ENCODE assay signal across 8 mouse cellular contexts in the genomic region with DNA sequence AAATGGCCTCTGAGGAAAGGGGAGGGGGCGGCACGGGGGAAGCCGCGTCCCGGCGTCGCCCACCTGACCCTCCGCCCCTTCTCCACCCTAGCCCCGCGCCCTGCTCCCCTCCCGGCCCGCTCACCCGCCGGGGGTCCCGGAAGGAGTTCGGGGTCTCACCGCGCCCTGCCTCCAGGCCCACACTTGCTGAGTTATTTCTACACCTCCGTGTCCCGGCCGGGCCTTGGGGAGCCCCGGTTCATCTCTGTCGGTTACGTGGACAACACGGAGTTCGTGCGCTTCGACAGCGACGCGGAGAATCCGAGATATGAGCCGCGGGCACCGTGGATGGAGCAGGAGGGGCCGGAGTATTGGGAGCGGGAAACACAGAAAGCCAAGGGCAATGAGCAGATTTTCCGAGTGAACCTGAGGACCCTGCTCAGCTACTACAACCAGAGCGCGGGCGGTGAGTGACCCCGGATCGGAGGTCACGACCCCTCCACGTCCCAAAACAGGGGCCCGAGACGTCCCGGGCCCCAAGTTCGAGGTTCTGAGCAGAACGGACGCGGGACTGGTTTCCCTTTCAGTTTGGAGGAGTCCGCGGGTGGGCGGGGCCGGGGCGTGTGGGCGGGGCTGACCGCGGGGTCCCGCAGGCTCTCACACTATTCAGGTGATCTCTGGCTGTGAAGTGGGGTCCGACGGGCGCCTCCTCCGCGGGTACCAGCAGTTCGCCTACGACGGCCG. TPM values are rescaled to one million over a fixed set of nuclear protein-coding genes. Genes with fewer than 3 reads are reported as not detected.
A peak's percentile ranks its signal among the peaks of the same experiment; 100 is the strongest.
DNase-seq lines count a peak whose midpoint lies in the region; ATAC-seq and TF ChIP-seq lines count a peak whose summit lies in the region.

No protein-coding gene starts in this region.

- peak overlapping the region; percentile 85 for H3K9ac ChIP-seq in intestine, postnatal 0 days (ENCODE audit: low read depth, low read length)
- H3K9ac ChIP-seq in neural tube, embryonic 13.5 days: peak overlapping the region; percentile 63

- TF ChIP-seq CTCF in cerebellum, adult 2 months (IDR thresholded peaks at IDR 0.05; ENCODE audit: borderline replicate concordance, insufficient read depth, low read depth, low read length): no peak
- no peak for TF ChIP-seq CTCF in intestine, postnatal 0 days (IDR thresholded peaks at IDR 0.05; ENCODE audit: low read depth)
- TF ChIP-seq CTCF in lung, adult 2 months (IDR thresholded peaks at IDR 0.05; ENCODE audit: insufficient read depth, low read length): no peak

- peak overlapping the region; percentile 52 for H3K4me3 ChIP-seq in cerebellum, adult 2 months (replicated peaks; ENCODE audit: insufficient read depth, low read depth, low read length)
- H3K4me3 ChIP-seq in brown adipose tissue, adult 24 weeks (ENCODE audit: insufficient read depth, low read depth, low read length): peak overlapping the region; percentile 99
- peak overlapping the region; percentile 88 for H3K4me3 ChIP-seq in intestine, postnatal 0 days (ENCODE audit: low read depth, low read length)
- H3K4me3 ChIP-seq in lung, adult 2 months (replicated peaks; ENCODE audit: extremely low read depth, low read depth, low read length): peak overlapping the region; percentile 87
- peak overlapping the region; percentile 51 for H3K4me3 ChIP-seq in neural tube, embryonic 13.5 days

- DNase-seq in cerebellum, adult 2 months: no peak
- DNase-seq in cerebellum, adult 9-10 months: no peak
- DNase-seq in gastrocnemius, postnatal 25 days: peak; percentile 21
- peak; percentile 68 for DNase-seq in lung, adult 2 months
- peak; percentile 60 to 61 for DNase-seq in thymus, postnatal 36 days

- 2% methylated on average over 70 of the region's 70 CpGs for WGBS in cerebellum, adult 2 months
- 1% methylated on average over 70 of the region's 70 CpGs for WGBS in intestine, postnatal 0 days
- 2% methylated on average over 70 of the region's 70 CpGs for WGBS in lung, adult 2 months
- under 1% methylated on average over 68 of the region's 70 CpGs for WGBS in neural tube, embryonic 13.5 days

- peak overlapping the region; percentile 99 for H3K4me2 ChIP-seq in intestine, postnatal 0 days (replicated peaks; ENCODE audit: low read depth)
- peak overlapping the region; percentile 90 for H3K4me2 ChIP-seq in neural tube, embryonic 13.5 days

- H3K4me1 ChIP-seq in cerebellum, adult 2 months (ENCODE audit: control insufficient read depth, insufficient read depth, low read length): no peaks in the 10 kb centered on the region
- H3K4me1 ChIP-seq in brown adipose tissue, adult 24 weeks (ENCODE audit: control insufficient read depth, insufficient read depth, insufficient read length, low read length): no peaks in the 10 kb centered on the region
- 0 out of 2 replicates have a peak, but pooled peaks cover 4% of the 10 kb centered on the region for H3K4me1 ChIP-seq in intestine, postnatal 0 days (replicated peaks; ENCODE audit: control insufficient read depth, insufficient read depth, low read length)
- H3K4me1 ChIP-seq in lung, adult 2 months (ENCODE audit: control insufficient read depth, insufficient read depth, low read length): 0 out of 2 replicates have a peak, but pooled peaks cover 2% of the 10 kb centered on the region
- H3K4me1 ChIP-seq in neural tube, embryonic 13.5 days (replicated peaks): peaks cover 10% of the 10 kb centered on the region

- H3K27me3 ChIP-seq in cerebellum, adult 2 months (ENCODE audit: control insufficient read depth, insufficient read depth, low read length): no peaks in the 10 kb centered on the region; the same call in 1 of the 2 replicates
- H3K27me3 ChIP-seq in intestine, postnatal 0 days (replicated peaks; ENCODE audit: control insufficient read depth, insufficient read depth, low read length): no peaks in the 10 kb centered on the region
- H3K27me3 ChIP-seq in neural tube, embryonic 13.5 days: peaks cover 6% of the 10 kb centered on the region

- TF ChIP-seq POLR2A in cerebellum, adult 2 months (IDR thresholded peaks at IDR 0.05; ENCODE audit: borderline replicate concordance, insufficient read depth, low read length): no peak
- TF ChIP-seq POLR2A in lung, adult 2 months (IDR thresholded peaks at IDR 0.05; ENCODE audit: borderline replicate concordance, extremely low read depth, low read depth, low read length): peak; percentile 26; the same call in 1 of the 2 replicates

- H3K27ac ChIP-seq in cerebellum, adult 2 months (ENCODE audit: insufficient read depth, low read length): no peak overlapping the region
- peak overlapping the region; percentile 69 for H3K27ac ChIP-seq in brown adipose tissue, adult 24 weeks (replicated peaks; ENCODE audit: low read depth, low read length)
- H3K27ac ChIP-seq in intestine, postnatal 0 days (ENCODE audit: low read depth, low read length): peak overlapping the region; percentile 80
- no peak overlapping the region for H3K27ac ChIP-seq in neural tube, embryonic 13.5 days (replicated peaks)

- ATAC-seq in intestine, postnatal 0 days: peak; percentile 63
- peak; percentile 72 for ATAC-seq in neural tube, embryonic 13.5 days (ENCODE audit: low read depth)

- no peaks in the 10 kb centered on the region for H3K9me3 ChIP-seq in intestine, postnatal 0 days (ENCODE audit: control insufficient read depth)
- H3K9me3 ChIP-seq in neural tube, embryonic 13.5 days: no peaks in the 10 kb centered on the region

- H3K36me3 ChIP-seq in intestine, postnatal 0 days (ENCODE audit: control insufficient read depth, insufficient read depth): no peaks in the 10 kb centered on the region
- H3K36me3 ChIP-seq in neural tube, embryonic 13.5 days: no peaks in the 10 kb centered on the region

RNA-seq across cellular contexts. Expression of gene H2-Q4, which starts 0.5 kb away (rescaled TPM):
- 5.1 and 7.0 TPM in 2 replicates for polyA plus RNA-seq in cerebellum, adult 2 months (2012; rRNA removed)
- polyA plus RNA-seq in brown adipose tissue, adult 24 weeks (2012; ENCODE audit: insufficient read depth, insufficient read length, missing spikeins): 12.3 and 19.2 TPM in 2 replicates
- total RNA-seq in gastrocnemius, postnatal 25 days (2021): 1 to 10 TPM; 2.2 to 3.9 TPM
- polyA plus RNA-seq in intestine, postnatal 0 days (2015; fragmentation: Nextera tagmentation; extraction: Ambion mirVana): 11.9 and 14.0 TPM in 2 replicates
- polyA plus RNA-seq in lung, adult 2 months (2012; rRNA removed): 152 and 267 TPM in 2 replicates
- polyA plus RNA-seq in neural tube, embryonic 13.5 days (2015; fragmentation: Nextera tagmentation; extraction: Ambion mirVana): 1.0 and 1.4 TPM in 2 replicates

RNA-seq across cellular contexts. Expression of gene H2-Q2, which starts 37.8 kb away (rescaled TPM):
- 1.4 and 1.5 TPM in 2 replicates for polyA plus RNA-seq in cerebellum, adult 2 months (2012; rRNA removed)
- not detected in 2 replicates for polyA plus RNA-seq in brown adipose tissue, adult 24 weeks (2012; ENCODE audit: insufficient read depth, insufficient read length, missing spikeins)
- under 1 TPM; 0.36 to 0.78 TPM for total RNA-seq in gastrocnemius, postnatal 25 days (2021)
- 693 and 712 TPM in 2 replicates for polyA plus RNA-seq in intestine, postnatal 0 days (2015; fragmentation: Nextera tagmentation; extraction: Ambion mirVana)
- 6.4 and 6.6 TPM in 2 replicates for polyA plus RNA-seq in lung, adult 2 months (2012; rRNA removed)
- polyA plus RNA-seq in neural tube, embryonic 13.5 days (2015; fragmentation: Nextera tagmentation; extraction: Ambion mirVana): 0.50 and 0.60 TPM in 2 replicates

RNA-seq across cellular contexts. Expression of gene H2-Q6, which starts 44.8 kb away (rescaled TPM):
- 0.90 and 1.4 TPM in 2 replicates for polyA plus RNA-seq in cerebellum, adult 2 months (2012; rRNA removed)
- polyA plus RNA-seq in brown adipose tissue, adult 24 weeks (2012; ENCODE audit: insufficient read depth, insufficient read length, missing spikeins): 6.4 and 9.4 TPM in 2 replicates
- not detected for total RNA-seq in gastrocnemius, postnatal 25 days (2021)
- 2.7 and 2.8 TPM in 2 replicates for polyA plus RNA-seq in intestine, postnatal 0 days (2015; fragmentation: Nextera tagmentation; extraction: Ambion mirVana)
- polyA plus RNA-seq in lung, adult 2 months (2012; rRNA removed): 91.1 and 177 TPM in 2 replicates
- polyA plus RNA-seq in neural tube, embryonic 13.5 days (2015; fragmentation: Nextera tagmentation; extraction: Ambion mirVana): 0.37 and 0.42 TPM in 2 replicates

RNA-seq across cellular contexts. Expression of gene H2-Q7, which starts 59.1 kb away (rescaled TPM):
- polyA plus RNA-seq in cerebellum, adult 2 months (2012; rRNA removed): 1.9 and 2.6 TPM in 2 replicates
- polyA plus RNA-seq in brown adipose tissue, adult 24 weeks (2012; ENCODE audit: insufficient read depth, insufficient read length, missing spikeins): 9.1 and 23.4 TPM in 2 replicates
- under 1 TPM; 0.38 to 0.70 TPM for total RNA-seq in gastrocnemius, postnatal 25 days (2021)
- polyA plus RNA-seq in intestine, postnatal 0 days (2015; fragmentation: Nextera tagmentation; extraction: Ambion mirVana): 2.7 and 3.6 TPM in 2 replicates
- 211 and 441 TPM in 2 replicates for polyA plus RNA-seq in lung, adult 2 months (2012; rRNA removed)
- polyA plus RNA-seq in neural tube, embryonic 13.5 days (2015; fragmentation: Nextera tagmentation; extraction: Ambion mirVana): 3.4 and 4.0 TPM in 2 replicates

RNA-seq across cellular contexts. Expression of gene H2-Q1, which starts 59.7 kb away (rescaled TPM):
- polyA plus RNA-seq in cerebellum, adult 2 months (2012; rRNA removed): 0.26 and 0.92 TPM in 2 replicates
- 0.40 TPM in 1 of 2 replicates, not detected in the other for polyA plus RNA-seq in brown adipose tissue, adult 24 weeks (2012; ENCODE audit: insufficient read depth, insufficient read length, missing spikeins)
- under 1 TPM; 0.20 to 0.86 TPM for total RNA-seq in gastrocnemius, postnatal 25 days (2021)
- polyA plus RNA-seq in intestine, postnatal 0 days (2015; fragmentation: Nextera tagmentation; extraction: Ambion mirVana): 56.2 and 60.6 TPM in 2 replicates
- polyA plus RNA-seq in lung, adult 2 months (2012; rRNA removed): 0.49 and 0.71 TPM in 2 replicates
- polyA plus RNA-seq in neural tube, embryonic 13.5 days (2015; fragmentation: Nextera tagmentation; extraction: Ambion mirVana): 0.22 TPM in 1 of 2 replicates, not detected in the other

Comparison
In these comparisons a context has a peak if more than half of its experiments do, and no peak if none do; other contexts are left out.
1. DNase-seq: peak in gastrocnemius, postnatal 25 days (single experiment), lung, adult 2 months (single experiment) and thymus, postnatal 36 days (2 of 2); none in cerebellum, adult 2 months (0 of 2) and cerebellum, adult 9-10 months (single experiment).
2. H3K27ac ChIP-seq: peak in brown adipose tissue, adult 24 weeks (single experiment) and intestine, postnatal 0 days (single experiment); none in cerebellum, adult 2 months (single experiment) and neural tube, embryonic 13.5 days (single experiment).
3. RNA of gene H2-Q2, which starts 37.8 kb away (polyA plus RNA-seq): 693 to 712 TPM in intestine, postnatal 0 days; 6.4 to 6.6 TPM in lung, adult 2 months, 1.4 to 1.5 TPM in cerebellum, adult 2 months, 0.50 to 0.60 TPM in neural tube, embryonic 13.5 days and not detected in brown adipose tissue, adult 24 weeks; every median in the first group is over 10 times any median in the second.
4. Peak in every context shown above with its lines, with median percentiles within 50 percentile points of each other: H3K4me3 ChIP-seq.